Mouse (Mus musculus): ENCODE measurements at regions not wholly inside any gene's neighbourhood (a gene's known extent, or its start where the extent isn't known, plus 50 kb on each side); places are given as distances from the start of the nearest gene placed in this dataset.

DNA sequence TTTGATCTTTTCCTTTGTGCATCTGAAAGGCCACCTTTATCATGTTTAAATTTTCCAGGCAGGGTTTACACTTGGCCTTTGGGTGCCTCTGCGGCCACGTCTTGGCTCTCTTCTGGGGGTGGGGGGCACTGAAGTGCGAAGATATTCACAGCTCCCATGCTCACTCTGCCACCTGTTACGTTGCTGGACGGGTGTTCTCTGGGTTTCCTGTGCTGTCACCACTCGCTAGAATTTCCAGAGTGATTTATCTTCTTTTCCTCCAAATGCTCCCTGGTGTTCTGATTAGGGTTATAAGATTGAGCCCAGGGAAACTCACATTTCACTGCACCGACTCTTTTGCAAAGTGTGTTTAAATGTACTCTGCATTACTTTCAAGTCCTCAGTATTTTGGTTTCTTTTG is 404.8 kb upstream of the Mki67 start:
- DNase-seq: no peak

DNA sequence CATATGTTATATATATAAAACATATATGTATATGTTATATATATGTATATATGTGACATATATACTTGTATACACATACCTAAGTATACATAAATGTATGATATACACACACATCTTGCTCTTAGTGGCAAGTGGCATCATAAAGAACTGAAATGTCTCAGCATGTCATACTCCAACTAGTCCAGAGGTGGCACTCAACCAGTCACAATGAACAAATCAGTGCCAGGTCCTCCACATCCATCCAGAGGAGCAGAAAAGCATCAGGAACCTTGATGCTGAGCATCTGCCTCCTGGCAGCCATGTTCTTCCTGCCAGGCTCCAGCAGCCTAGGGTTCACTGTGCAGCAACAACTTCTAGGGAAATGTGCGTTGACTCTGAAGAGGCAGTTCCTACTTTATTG is 405.2 kb upstream of the Mki67 start:
- peak in 1 of 2 experiments; percentile 8 for DNase-seq

DNA sequence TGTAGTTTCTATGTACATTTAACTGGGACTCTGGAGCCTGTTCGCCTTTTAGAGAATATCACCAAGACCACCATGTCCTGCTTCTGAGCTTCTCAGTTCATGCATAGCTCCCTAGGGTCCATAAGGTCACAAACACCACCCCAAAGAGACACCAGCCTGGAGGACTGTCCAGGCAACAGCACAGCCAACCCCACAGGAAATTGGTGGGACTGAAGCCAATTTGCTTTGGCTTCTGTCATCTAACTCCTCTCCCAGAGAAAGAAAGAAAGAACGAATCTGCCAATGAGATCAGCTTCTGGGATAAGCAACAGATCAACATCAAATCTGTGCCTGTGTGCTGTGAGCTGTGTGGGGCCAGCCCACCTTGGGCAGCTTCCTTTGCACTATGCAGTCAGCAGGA is 408.6 kb upstream of the Mki67 start:
- no peak for DNase-seq

- DNase-seq: no peak
These were observed 410.2 kb upstream of the Mki67 start for GRCm38 (mm10) chr7:136126393-136126792.

GRCm38 (mm10) chr7:136127576-136127975 is 411.4 kb upstream of the Mki67 start:
- DNase-seq: no peak

GRCm38 (mm10) chr7:136129721-136130123 is 413.6 kb upstream of the Mki67 start:
- DNase-seq: peak; percentile 13 to 23

- peak; percentile 18 to 44 for DNase-seq
These were observed 414.6 kb upstream of the Mki67 start for GRCm38 (mm10) chr7:136130666-136131239.

- peak; percentile 37 to 57 for DNase-seq
These were observed 416.8 kb upstream of the Mki67 start for GRCm38 (mm10) chr7:136132976-136133375.

GRCm38 (mm10) chr7:136136666-136137065 is 420.5 kb upstream of the Mki67 start:
- DNase-seq: no peak

DNA sequence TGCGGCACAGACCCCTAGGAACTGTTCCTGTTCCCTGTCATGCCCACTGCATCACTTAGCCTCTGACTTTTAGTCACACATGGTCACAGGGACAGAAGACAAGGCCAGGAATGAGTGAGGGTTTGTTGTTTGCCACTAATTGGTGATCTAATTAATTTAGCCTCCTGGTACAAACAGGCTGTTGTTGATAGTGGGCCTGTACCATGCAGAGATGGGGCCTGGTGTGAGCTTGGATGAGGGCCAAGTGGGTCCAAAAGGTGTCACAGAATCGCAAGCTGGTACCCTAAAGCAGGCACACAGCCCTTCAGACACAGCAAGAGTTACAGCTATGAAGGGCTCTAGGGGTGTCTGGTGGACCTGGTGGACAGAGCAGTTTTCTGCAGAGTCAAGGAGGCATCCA is 421.2 kb upstream of the Mki67 start:
- DNase-seq: no peak

DNA sequence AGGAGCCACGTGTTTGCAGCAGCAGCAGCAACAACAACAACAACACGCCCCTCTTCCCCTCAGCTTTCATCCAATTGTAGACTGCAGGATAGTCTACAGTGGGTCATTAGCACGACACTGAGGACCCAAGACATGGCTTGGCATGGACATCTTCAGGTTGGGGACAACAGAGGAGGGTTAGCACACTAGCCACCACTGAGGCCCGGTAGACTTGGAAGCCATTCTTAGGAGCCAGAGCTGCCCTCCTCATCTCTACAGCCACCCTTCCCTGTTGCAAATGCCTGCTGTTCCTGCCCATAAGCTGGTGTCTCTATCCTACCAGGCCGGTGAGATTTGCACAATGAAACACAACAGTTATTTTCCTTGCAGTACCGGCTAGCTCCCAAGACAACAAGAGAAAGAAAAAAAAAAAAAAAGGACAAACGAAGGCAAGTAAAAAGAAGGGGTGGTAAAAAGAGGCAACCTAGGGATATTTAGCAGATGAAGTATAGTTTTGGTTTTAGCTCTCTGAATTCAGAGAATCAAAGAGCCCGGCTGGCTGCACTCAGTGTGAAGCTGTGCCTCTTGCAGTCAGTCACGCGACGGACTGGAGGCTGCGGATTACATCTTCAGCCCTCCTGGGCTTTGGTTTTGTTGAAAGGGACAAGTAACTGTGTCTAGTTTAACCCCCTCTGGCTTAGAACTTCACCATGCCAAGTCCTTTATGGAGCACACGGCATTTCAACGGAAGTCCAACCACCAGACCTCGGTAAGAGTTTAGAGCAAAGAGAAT is 421.9 kb upstream of the Mki67 start:
- no peak for DNase-seq

DNA sequence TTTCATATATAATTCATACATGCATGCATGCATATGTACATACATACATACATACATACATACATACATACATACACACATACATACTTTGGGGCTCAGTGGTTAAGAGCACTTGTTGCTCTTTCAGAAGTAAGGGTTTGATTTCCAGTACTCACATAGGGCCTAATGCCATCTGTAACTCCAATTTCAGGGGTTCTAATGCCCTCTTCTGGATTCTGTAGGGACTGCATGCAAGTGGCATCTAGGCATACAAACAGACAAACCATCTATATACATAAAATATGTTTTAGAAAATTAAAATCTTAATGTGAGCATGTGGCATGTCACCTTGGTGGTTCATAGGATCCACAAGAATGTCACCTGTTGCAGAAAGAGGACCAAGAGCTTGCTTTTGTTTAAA is 426.7 kb upstream of the Mki67 start:
- DNase-seq: peak in 1 of 2 experiments; percentile 32

GRCm38 (mm10) chr7:136150196-136150595 is 434.0 kb upstream of the Mki67 start:
- DNase-seq: peak; percentile 6 to 28

- no peak for DNase-seq
These were observed 435.3 kb upstream of the Mki67 start for GRCm38 (mm10) chr7:136151301-136151930.

DNA sequence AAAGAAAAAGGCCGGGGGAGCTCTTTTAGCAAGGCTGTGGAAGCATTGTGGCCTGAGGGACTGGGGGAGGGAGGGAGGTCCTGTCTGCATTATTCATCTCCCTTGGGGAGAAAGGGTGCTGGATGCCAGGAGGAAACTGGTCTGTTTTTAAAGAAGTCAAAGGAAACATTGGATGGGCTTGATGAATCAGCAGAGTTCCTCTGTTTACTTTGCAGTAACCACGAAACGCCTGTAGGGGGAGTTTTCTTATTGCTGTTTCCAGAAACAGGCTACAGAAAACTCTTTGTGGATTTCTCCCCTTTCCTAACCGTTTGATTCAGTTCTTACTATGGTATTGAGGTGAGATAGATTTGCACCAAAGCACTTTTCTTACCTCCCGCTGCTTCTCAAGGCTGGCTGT is 436.3 kb upstream of the Mki67 start:
- DNase-seq: peak; percentile 56 to 72

- DNase-seq: no peak
These were observed 437.5 kb upstream of the Mki67 start for GRCm38 (mm10) chr7:136153621-136154020.

DNA sequence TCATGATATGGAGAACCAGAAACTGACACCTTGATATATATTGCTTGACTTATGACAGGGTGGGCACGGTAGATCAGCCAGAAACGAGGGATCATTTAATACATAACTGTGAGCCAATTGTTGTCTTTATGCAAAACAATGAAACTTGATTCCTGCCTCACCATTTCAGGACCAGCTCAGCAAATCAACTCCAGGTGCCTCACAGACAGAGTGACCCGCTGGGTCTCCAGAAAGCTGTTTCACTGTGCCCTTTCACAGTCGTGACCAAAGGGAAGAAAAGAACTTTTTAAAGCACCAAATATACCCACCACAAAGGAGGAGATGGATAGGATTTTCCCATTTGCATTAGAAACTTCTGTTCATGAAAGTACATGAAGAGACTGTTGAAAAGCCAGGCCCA is 443.0 kb upstream of the Mki67 start:
- DNase-seq: no peak

DNA sequence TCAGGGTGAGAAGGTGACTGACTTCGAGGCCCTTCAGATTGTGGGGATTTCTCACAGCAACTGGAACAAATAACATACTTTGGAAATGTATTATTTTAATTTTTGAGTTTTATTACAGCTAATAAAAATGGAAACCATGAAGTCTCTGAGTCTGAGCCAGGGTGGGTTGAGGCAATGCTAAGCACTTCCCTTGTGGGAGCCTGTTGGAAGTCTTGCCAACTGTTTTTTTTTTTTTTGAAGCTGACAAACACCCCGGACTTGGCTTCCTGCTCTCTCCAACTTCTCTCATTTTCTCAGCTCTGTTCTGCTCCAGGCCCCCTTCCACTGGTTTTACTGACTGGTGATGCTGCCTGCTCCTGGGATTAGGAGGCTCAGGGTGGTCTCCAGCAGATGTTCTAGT is 445.4 kb upstream of the Mki67 start:
- no peak for DNase-seq

GRCm38 (mm10) chr7:136164834-136165233 is 448.7 kb upstream of the Mki67 start:
- DNase-seq: no peak

DNA sequence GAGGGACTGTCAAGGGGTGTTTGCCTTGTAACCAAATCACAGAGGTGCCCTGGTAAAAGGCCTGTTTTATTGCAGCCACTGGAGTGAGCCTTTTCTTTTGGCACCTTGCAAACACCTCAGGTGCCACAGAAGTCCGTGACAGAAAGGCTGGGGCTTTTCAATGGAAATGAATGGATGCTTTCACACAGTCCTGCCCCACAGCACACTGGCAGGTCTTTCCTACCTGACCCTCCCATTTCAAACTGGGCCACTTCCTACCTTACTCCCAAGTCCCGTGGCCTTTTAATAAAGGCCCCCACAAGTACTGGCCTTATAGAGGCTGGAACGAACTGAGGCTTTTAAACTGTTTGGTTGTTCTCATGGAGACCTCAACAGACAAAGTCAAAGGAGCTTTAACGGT is 453.1 kb upstream of the Mki67 start:
- DNase-seq: no peak

GRCm38 (mm10) chr7:136176373-136176772 is 460.2 kb upstream of the Mki67 start:
- DNase-seq: no peak

DNA sequence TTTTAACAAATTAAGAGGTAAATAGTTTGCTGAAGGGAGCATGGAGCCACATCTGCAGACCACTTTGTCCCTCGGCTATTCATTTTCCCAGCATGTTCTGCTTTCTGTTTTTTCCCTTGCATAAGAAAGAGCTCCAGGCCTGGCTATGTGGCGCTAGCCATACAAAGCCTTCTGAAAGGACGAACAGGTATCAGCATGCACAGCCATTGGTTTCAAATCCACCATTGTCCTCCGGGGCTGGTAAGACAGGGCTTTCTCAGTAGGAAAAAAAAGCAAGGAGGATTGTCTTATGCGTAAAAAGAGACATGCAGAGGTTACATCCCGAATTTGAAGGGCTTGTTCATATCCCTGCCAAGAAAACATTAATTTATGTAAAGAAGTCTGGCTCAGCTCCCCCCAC is 464.8 kb upstream of the Mki67 start:
- DNase-seq: no peak

DNA sequence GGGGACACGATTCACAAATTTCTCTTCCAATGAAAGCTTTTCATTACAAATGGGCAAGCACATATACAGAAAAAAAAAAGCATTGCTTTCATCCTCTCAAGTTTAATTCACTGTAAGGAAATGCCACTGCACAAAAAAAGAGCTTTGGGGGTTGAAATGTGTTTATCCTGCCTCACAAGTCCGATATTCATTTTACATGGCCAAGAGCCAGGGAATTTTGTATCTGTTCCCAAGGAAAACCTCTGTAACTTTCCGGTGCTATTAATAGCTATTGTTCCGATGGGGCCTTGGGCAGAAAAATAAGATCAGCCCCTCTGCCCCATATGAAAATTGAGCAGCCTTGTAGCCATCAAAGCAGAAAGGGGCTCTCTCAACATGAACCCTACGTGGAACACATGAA is 465.9 kb upstream of the Mki67 start:
- DNase-seq: peak in 1 of 2 experiments; percentile 8

All from kidney, postnatal 36 days (tissue).